Mouse (Mus musculus): ENCODE measurements around the gene Homer3. TPM values are rescaled to one million over a fixed set of nuclear protein-coding genes. Genes with fewer than 3 reads are reported as not detected.

Gene Homer3
- total RNA-seq, 2 experiments from 2014 or later = 16.6 to 18.0 TPM

DNA sequence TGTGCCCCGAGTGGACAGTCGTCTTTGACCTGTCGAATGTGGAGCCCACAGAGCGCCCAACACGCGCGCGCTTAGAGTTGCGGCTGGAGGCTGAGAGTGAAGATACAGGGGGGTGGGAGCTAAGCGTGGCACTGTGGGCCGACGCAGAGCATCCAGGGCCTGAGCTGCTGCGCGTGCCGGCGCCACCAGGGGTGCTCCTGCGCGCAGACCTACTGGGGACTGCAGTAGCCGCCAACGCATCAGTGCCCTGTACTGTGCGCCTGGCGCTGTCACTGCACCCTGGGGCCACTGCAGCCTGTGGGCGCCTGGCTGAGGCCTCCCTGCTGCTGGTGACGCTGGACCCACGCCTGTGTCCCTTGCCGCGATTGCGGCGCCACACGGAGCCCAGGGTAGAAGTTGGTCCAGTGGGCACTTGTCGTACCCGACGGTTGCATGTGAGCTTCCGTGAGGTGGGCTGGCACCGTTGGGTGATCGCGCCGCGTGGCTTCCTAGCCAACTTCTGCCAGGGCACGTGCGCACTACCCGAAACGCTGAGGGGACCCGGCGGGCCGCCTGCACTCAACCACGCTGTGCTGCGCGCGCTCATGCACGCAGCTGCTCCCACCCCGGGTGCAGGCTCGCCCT, 48.2 kb downstream of the Homer3 start:
- DNase-seq = peak in 1 of 2 experiments; percentile 41
- intact Hi-C loops (cut with DNase I) = no loop called here

DNA sequence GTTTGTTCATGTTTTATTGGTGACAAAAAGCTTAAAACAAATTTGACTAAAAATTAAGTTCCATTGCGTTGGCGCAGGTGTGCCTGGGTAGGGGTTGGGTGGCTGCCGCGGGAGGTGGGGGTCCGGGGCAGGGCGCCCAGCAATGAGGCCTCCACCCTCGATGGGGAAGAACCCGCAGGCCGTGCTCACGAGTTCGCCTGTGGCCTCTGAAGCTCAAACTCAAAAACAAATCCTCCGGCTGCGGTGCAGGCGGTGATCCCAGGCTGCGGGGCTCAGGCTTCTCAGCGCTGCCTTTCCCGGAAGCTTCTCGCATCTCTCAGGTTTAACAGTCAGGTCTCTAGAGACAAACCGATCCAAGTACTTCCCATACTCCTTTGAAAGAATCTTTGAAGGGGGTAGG, 48.9 kb downstream of the Homer3 start:
- intact Hi-C loops (cut with DNase I) = no loop called here
- no peak for DNase-seq

- intact Hi-C loops (cut with DNase I) = no loop called here
- peak; percentile 78 to 84 for DNase-seq
These were observed 49.6 kb downstream of the Homer3 start for GRCm38 (mm10) chr8:70332070-70332877.

- no peak for DNase-seq
- intact Hi-C loops (cut with DNase I) = no loop called here
These were observed 50.2 kb downstream of the Homer3 start for GRCm38 (mm10) chr8:70332878-70333202.

DNA sequence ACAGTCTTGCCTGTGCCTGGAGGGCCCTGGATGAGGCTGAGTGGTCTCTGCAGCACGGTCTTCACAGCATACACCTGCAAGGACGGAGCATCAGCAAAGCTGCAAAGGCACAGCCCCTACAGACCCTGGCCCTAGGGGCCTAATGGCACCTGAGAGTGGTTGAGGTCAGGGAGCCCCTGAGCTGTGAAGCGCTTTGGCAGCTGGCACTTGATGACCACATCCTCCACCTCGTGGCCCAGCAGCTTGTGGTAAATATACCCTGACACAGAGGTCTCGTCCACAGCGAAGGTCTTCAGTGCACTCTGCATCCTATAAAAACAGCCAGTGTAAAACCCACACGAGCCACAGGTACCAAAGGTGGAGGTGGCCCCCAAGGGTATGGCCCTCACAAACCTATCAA, 56.3 kb downstream of the Homer3 start:
- no peak for DNase-seq
- intact Hi-C loops (cut with DNase I) = no loop called here

DNA sequence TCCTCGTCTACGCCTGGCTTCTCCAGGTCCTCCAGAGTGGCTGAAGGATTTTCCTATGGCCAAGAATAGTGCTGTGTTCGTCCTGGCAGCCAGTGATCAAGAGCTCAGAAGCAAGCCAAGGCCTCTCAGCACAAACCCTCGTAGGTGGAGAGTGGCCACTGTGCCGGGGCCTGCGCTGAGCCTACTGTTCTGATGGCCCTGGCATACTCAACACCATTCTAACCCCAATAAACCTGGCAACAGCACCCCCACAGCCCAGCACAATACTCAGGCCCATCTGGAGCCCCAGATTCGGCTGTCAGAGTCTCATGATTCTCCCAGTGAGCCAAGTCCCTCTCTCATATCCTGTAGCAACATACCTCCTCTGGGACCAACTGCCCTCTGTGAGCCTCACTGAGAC, 58.0 kb downstream of the Homer3 start:
- intact Hi-C loops (cut with DNase I) = loop anchor here (5.0 kb wide), 1 partner anchor 162 kb away; no protein-coding TSS in a partner anchor
- no peak for DNase-seq

DNA sequence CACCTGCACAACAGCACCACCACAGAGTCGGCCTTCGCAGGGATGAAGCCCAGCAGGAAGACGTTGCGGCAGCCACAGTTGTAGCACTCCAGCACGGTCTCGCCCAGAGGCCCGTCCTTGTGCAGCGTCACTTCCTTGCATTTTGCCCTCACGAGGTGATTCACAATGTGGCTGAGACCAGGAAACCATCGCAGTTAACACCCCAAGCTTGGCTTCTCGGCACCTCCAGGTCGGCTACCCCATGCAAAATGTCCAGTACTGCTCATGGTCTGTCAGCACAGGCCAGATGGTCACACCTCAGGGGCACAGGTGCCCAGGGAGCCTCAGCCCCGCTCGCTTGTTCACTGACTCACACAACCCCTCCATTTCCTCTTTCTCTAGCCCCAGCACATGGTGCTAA, 59.4 kb downstream of the Homer3 start:
- intact Hi-C loops (cut with DNase I) = loop anchor here (5.0 kb wide), 1 partner anchor 160 kb away; no protein-coding TSS in a partner anchor

GRCm38 (mm10) chr8:70343076-70343475, 60.4 kb downstream of the Homer3 start:
- intact Hi-C loops (cut with DNase I) = loop anchor here (5.0 kb wide), 1 partner anchor 159 kb away; no protein-coding TSS in a partner anchor
- no peak for DNase-seq

More for the DNA sequence above, 59.4 kb downstream of the Homer3 start:
- no peak for DNase-seq

- peak in 1 of 2 experiments; percentile 52 for DNase-seq
- intact Hi-C loops (cut with DNase I) = loop anchor here (5.0 kb wide), 1 partner anchor 159 kb away; no protein-coding TSS in a partner anchor
These were observed 61.1 kb downstream of the Homer3 start for GRCm38 (mm10) chr8:70343696-70344095.

Other genes starting within 250 kb of the Homer3 start
- gene Mau2, start 240.1 kb upstream of the Homer3 start, total RNA-seq (2021) = 10 to 100 TPM; 39.3 to 40.3 TPM
- gene Sugp1, start 240.0 kb upstream of the Homer3 start, total RNA-seq (2021) = 10 to 100 TPM; 19.1 to 19.4 TPM
- gene Tm6sf2, start 209.9 kb upstream of the Homer3 start, total RNA-seq (2021) = 1 to 10 TPM in 1 of 2 experiments, under 1 TPM in 1; 0.46 to 1.5 TPM
- not detected for gene Hapln4, start 199.4 kb upstream of the Homer3 start, total RNA-seq (2021)
- gene Ncan, start 162.0 kb upstream of the Homer3 start, total RNA-seq (2021) = under 1 TPM; 0.02 to 0.07 TPM
- 1 to 10 TPM; 7.4 to 7.9 TPM for gene Nr2c2ap, start 151.5 kb upstream of the Homer3 start, total RNA-seq (2021)
- 10 to 100 TPM; 17.7 to 20.1 TPM for gene Rfxank, start 143.7 kb upstream of the Homer3 start, total RNA-seq (2021)
- 10 to 100 TPM; 25.8 to 31.3 TPM for gene Borcs8, start 143.3 kb upstream of the Homer3 start, total RNA-seq (2021)
- under 1 TPM in 1 of 2 experiments, not detected in 1; 0.37 TPM for gene Mef2b, start 143.1 kb upstream of the Homer3 start, total RNA-seq (2021)
- 10 to 100 TPM; 91.7 to 99.4 TPM for gene Tmem161a, start 110.5 kb upstream of the Homer3 start, total RNA-seq (2021)
- 10 to 100 TPM; 46.4 to 55.4 TPM for gene Slc25a42, start 70.5 kb upstream of the Homer3 start, total RNA-seq (2021)
- gene Sugp2, start 48.6 kb upstream of the Homer3 start, total RNA-seq (2021) = 10 to 100 TPM; 40.2 to 44.7 TPM
- gene Armc6, start 48.4 kb upstream of the Homer3 start, total RNA-seq (2021) = 1 to 10 TPM; 6.6 to 9.7 TPM
- gene Ddx49, start 19.7 kb downstream of the Homer3 start, total RNA-seq (2021) = 10 to 100 TPM; 28.9 to 29.0 TPM
- 100 to 1,000 TPM; 160 to 164 TPM for gene Cope, start 19.7 kb downstream of the Homer3 start, total RNA-seq (2021)
- gene Cers1, start 32.9 kb downstream of the Homer3 start, total RNA-seq (2021) = under 1 TPM; 0.56 to 0.72 TPM
- not detected for gene Gdf1, start 47.0 kb downstream of the Homer3 start, total RNA-seq (2021)
- 10 to 100 TPM; 41.3 to 44.0 TPM for gene Upf1, start 70.5 kb downstream of the Homer3 start, total RNA-seq (2021)
- gene Comp, start 90.7 kb downstream of the Homer3 start, total RNA-seq (2021) = 1 to 10 TPM; 2.4 to 3.8 TPM
- gene Crtc1, start 156.8 kb downstream of the Homer3 start, total RNA-seq (2021) = 1 to 10 TPM; 7.7 to 9.5 TPM
- gene Klhl26, start 194.1 kb downstream of the Homer3 start, total RNA-seq (2021) = 1 to 10 TPM; 5.5 to 6.9 TPM
- not detected for gene Tmem59l, start 204.5 kb downstream of the Homer3 start, total RNA-seq (2021)
- under 1 TPM; 0.22 to 0.29 TPM for gene Crlf1, start 210.3 kb downstream of the Homer3 start, total RNA-seq (2021)
- 100 to 1,000 TPM; 105 TPM for gene Rex1bd, start 223.9 kb downstream of the Homer3 start, total RNA-seq (2021)
- gene Uba52, start 228.0 kb downstream of the Homer3 start, total RNA-seq (2021) = 1,000 to 10,000 TPM; 1,458 to 1,541 TPM
- 100 to 1,000 TPM; 150 to 163 TPM for gene Fkbp8, start 244.9 kb downstream of the Homer3 start, total RNA-seq (2021)
- gene Kxd1, start 245.1 kb downstream of the Homer3 start, total RNA-seq (2021) = 10 to 100 TPM; 75.3 to 76.6 TPM